In genomic region chr10:8363281-8363680, GRCm38 (mm10) we compare ENCODE assay signal across 11 mouse cellular contexts.
"Had no signal": no experiment of that assay in that cellular context is flagged by ENCODE, and none has a peak within 500 bp of the region (broad histone marks: within the 10 kb centered on the region; RNA-seq: fewer than 3 reads in every experiment).

No protein-coding gene starts in this region.

- H3K4me3 ChIP-seq: layer of hippocampus, adult 2 months; limb, embryonic 12.5 days; midbrain, embryonic 12.5 days had no signal

- H3K36me3 ChIP-seq: limb, embryonic 12.5 days; midbrain, embryonic 12.5 days had no signal

- H3K27me3 ChIP-seq: limb, embryonic 12.5 days had no signal

- H3K27ac ChIP-seq: layer of hippocampus, adult 2 months; limb, embryonic 12.5 days; liver, embryonic 14.5 days; midbrain, embryonic 12.5 days had no signal

- H3K4me2 ChIP-seq: limb, embryonic 12.5 days; midbrain, embryonic 12.5 days had no signal

- DNase-seq: kidney, postnatal 10 days; kidney, postnatal 4 days; liver; lung, adult 18-20 months; retina, postnatal 1 day; right cerebral cortex, postnatal 4 days; thymus, postnatal 4 days had no signal

- H3K9me3 ChIP-seq: limb, embryonic 12.5 days; midbrain, embryonic 12.5 days had no signal

- H3K4me1 ChIP-seq: limb, embryonic 12.5 days had no signal

- H3K9ac ChIP-seq: limb, embryonic 12.5 days; liver, embryonic 14.5 days; midbrain, embryonic 12.5 days had no signal
